Mouse (Mus musculus): ENCODE measurements around the gene Leng1. TPM values are rescaled to one million over a fixed set of nuclear protein-coding genes. Genes with fewer than 3 reads are reported as not detected.
"Not testable (repeated sequence)": the region's sequence is repeated elsewhere in the genome, so short reads cannot be mapped to it uniquely, and the experiment has no call there.

Gene Leng1
- polyA plus RNA-seq, 1 experiment from 2014 or later = 20.1 TPM

DNA sequence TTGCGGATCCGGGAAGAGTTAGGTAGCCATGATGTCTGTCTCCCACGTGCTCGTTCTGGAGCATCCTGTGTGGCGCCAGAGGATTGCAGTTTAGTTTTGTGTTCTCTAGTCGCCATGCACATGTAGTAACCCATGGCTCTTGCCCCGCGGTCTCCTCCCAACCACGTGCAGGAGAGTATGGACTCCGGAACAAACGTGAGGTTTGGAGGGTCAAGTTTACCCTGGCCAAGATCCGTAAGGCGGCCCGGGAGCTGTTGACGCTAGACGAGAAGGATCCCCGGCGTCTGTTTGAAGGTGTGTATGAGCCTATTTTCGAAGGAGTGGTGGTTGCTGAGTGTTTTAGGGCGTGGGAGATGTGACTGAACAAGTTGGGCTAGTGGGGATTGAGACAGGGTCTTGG lies 38.8 kb upstream of the Leng1 start:
- H3K4me2 ChIP-seq (replicated peaks) = peak overlapping the region; percentile 65
- under 1% methylated on average over 20 of the region's 20 CpGs for WGBS
- ATAC-seq (ENCODE audit: insufficient number of reproducible peaks, low FRiP score, low TSS enrichment, low read depth) = 0 out of 2 replicates have a peak, but pooled peaks have one; percentile 13

DNA sequence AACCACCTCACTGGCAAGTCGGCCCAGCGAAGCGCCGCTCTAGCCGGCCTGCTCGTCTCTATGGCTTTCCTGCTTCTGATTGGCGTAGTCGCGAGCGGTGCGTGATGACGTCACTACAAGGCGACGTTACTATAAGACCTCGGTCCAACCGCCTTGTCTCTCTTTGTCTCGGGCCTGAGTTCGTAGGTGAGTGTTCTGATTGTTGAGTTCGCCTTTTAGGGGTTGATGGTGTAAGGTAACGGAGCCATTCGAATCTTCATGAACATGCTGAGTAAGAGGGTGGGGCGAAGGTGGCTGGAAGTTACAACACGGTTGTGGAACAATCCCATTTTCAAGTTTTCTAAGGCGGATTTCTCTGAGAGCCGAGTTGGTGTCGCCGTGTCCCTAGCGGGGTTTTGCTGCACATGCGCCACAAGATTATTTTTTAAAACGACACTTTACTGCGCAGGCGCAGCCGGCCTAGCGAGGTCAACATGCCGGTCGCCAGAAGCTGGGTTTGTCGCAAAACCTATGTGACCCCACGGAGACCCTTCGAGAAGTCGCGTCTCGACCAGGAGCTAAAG lies 38.3 kb upstream of the Leng1 start, which contains the start of gene Rps9:
Gene Rps9 (plus strand): TSS at position 115 of the 563 bp plus-strand sequence.
- H3K36me3 ChIP-seq = peaks cover 55% of the 10 kb centered on the region
- WGBS = under 1% methylated on average over 42 of the region's 42 CpGs
- peak within 1 kb of the TSS; percentile 76 for H3K4me3 ChIP-seq (replicated peaks)
- ATAC-seq (ENCODE audit: insufficient number of reproducible peaks, low FRiP score, low TSS enrichment, low read depth) = peak; percentile 92
- H3K9ac ChIP-seq = peak within 1 kb of the TSS; percentile 86
- peaks cover 12% of the 10 kb centered on the region for H3K4me1 ChIP-seq
- H3K4me2 ChIP-seq (replicated peaks) = peak within 1 kb of the TSS; percentile 65
- H3K9me3 ChIP-seq (replicated peaks) = no peaks in the 10 kb centered on the region
- H3K27ac ChIP-seq (replicated peaks) = peak within 1 kb of the TSS; percentile 97
- no peaks in the 10 kb centered on the region for H3K27me3 ChIP-seq

More for the DNA sequence above, 38.8 kb upstream of the Leng1 start:
- Histone ChIP-seq H3K4me1 (peaks cover 12% of the 10 kb centered on the region), H3K27ac (replicated peaks) (peak overlapping the region; percentile 97), H3K36me3 (peaks cover 50% of the 10 kb centered on the region), H3K9ac (peak overlapping the region; percentile 86), H3K27me3 (no peaks in the 10 kb centered on the region), H3K4me3 (replicated peaks) (peak overlapping the region; percentile 76), H3K9me3 (replicated peaks) (no peaks in the 10 kb centered on the region)

DNA sequence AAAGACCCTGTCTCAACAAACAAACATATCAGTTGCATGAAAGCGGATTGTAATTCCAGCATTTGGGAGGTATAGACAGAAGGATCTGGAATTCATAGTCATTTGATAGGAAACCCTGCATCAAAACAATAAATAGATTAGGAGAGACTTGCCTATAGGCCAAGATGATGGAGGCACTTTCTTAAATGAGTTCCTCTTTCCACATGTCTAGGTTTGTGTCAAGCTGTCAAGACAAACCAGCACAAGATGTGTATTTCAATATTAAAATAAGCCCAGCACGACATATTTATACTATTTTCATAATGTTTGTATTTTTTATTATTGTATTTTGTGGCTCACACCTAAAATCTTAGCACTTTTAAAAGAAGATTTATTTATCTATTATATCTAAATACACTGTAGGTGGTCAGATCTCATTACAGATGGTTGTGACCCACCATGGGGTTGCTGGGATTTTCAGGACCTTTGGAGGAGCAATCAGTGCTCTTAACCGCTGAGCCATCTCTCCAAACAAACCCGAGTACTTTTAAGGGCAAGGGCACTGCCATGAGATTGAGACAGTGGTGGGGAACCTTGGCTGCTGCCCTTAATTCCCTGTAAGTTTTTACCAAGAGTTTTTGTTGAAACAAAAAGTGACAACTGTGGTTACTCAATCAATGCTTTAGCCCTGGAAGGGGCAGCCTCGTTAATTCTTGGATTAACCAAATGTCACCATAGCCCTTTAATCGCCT lies 37.7 kb upstream of the Leng1 start:
- H3K4me2 ChIP-seq (replicated peaks) = peak overlapping the region; percentile 65
- H3K4me3 ChIP-seq (replicated peaks) = peak overlapping the region; percentile 76
- ATAC-seq (ENCODE audit: insufficient number of reproducible peaks, low FRiP score, low TSS enrichment, low read depth) = peak; percentile 44
- WGBS = 20% methylated on average over 6 of the region's 6 CpGs
- peak overlapping the region; percentile 97 for H3K27ac ChIP-seq (replicated peaks)
- H3K9ac ChIP-seq = peak overlapping the region; percentile 35
- no peaks in the 10 kb centered on the region for H3K9me3 ChIP-seq (replicated peaks)
- peaks cover 12% of the 10 kb centered on the region for H3K4me1 ChIP-seq
- peaks cover 60% of the 10 kb centered on the region for H3K36me3 ChIP-seq
- H3K27me3 ChIP-seq = no peaks in the 10 kb centered on the region

DNA sequence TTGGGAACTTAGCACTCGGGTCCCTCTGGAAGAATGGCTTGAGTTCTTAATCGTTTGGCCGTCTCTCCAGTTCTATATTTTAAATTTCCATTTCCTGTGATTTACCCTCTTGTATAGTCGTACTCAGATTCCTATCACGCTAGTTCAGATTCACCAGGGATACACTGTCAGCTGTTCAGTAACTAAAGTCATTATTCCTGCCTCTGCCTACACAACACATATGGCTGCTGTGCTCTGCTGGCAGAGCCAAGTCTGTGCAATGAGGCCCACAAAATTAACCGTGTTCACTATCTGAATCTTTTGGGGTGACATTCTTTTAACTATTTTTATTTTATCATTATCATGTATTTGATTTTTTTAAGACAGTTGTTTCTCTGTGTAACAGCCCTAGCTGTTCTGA lies 32.8 kb upstream of the Leng1 start:
- Histone ChIP-seq H3K4me3 (replicated peaks) (no peak overlapping the region), H3K9me3 (replicated peaks) (no peaks in the 10 kb centered on the region), H3K27ac (replicated peaks) (no peak overlapping the region), H3K4me1 (peaks cover 9% of the 10 kb centered on the region), H3K27me3 (no peaks in the 10 kb centered on the region), H3K4me2 (replicated peaks) (no peak overlapping the region), H3K36me3 (peaks cover 49% of the 10 kb centered on the region), H3K9ac (no peak overlapping the region)
- 91% methylated on average over 6 of the region's 6 CpGs for WGBS
- no peak for ATAC-seq (ENCODE audit: insufficient number of reproducible peaks, low FRiP score, low TSS enrichment, low read depth)

DNA sequence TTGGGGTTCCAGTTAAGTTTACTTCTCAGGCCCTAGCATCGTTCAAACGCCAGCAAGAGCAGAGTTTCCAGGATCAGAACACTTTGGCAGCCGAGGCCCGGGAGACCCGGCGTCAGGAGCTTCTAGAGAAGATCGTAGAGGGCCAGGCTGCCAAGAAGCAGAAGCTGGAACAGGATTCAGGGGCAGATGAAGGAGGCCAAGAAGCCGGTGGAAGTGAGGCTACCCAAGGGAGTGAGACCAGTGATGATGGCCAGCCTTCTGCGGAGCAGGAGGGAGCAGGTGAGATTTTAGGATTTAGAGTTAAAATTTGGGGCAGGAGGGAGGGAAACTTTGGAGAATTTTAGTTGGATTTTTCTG lies 29.3 kb upstream of the Leng1 start:
- Histone ChIP-seq H3K4me2 (replicated peaks) (peak overlapping the region; percentile 87), H3K36me3 (peaks cover 36% of the 10 kb centered on the region), H3K9ac (peak overlapping the region; percentile 69), H3K4me1 (peaks cover 16% of the 10 kb centered on the region), H3K4me3 (replicated peaks) (peak overlapping the region; percentile 72), H3K27ac (replicated peaks) (peak overlapping the region; percentile 97)
- not testable (repeated sequence) for ATAC-seq (ENCODE audit: insufficient number of reproducible peaks, low FRiP score, low TSS enrichment, low read depth); H3K27me3 ChIP-seq; H3K9me3 ChIP-seq (replicated peaks)
- WGBS = 3% methylated on average over 9 of the region's 9 CpGs

DNA sequence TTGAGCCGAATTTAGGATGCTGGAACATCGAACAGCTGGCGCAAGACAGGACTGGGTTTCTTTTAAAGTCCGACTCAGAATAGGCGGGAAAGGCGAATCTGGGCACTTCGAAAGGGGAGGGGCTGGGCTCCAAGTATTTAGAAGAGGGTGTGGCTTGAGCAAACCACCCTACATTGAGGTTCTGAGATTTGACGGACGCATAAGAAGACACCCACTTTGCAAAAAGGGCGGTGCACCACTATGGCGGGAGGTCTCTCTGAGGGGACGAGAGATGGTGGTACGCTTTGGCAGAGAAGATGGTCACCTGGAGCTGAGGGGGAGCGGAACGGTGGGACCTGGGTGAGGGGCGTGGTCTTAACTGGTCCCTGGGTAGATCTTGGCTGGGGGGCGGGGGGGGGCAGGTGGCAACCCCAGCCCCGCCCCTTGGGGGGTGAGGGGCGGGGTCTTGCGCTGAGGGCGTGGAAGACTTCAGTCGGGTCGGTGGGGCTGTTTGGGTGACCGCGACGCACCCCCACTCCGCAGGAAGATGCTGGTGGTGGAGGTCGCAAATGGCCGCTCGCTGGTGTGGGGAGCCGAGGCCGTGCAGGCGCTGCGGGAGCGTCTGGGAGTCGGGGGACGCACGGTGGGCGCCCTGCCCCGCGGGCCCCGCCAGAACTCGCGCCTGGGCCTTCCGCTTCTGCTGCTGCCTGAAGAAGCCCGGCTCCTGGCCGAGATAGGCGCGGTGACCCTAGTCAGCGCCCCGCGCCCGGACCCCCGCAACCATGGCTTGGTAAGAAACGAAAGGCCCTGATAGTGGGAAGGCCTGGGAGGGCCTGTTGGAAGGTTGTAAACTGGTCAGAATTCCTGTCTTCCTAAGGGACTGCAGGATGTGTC lies 28.7 kb upstream of the Leng1 start:
- Histone ChIP-seq H3K4me1 (peaks cover 16% of the 10 kb centered on the region), H3K9me3 (replicated peaks) (no peaks in the 10 kb centered on the region), H3K9ac (peak overlapping the region; percentile 69), H3K4me2 (replicated peaks) (peak overlapping the region; percentile 87), H3K4me3 (replicated peaks) (peak overlapping the region; percentile 72), H3K27ac (replicated peaks) (peak overlapping the region; percentile 97), H3K27me3 (no peaks in the 10 kb centered on the region), H3K36me3 (peaks cover 33% of the 10 kb centered on the region)
- under 1% methylated on average over 52 of the region's 55 CpGs for WGBS
- peak; percentile 70 for ATAC-seq (ENCODE audit: insufficient number of reproducible peaks, low FRiP score, low TSS enrichment, low read depth)

DNA sequence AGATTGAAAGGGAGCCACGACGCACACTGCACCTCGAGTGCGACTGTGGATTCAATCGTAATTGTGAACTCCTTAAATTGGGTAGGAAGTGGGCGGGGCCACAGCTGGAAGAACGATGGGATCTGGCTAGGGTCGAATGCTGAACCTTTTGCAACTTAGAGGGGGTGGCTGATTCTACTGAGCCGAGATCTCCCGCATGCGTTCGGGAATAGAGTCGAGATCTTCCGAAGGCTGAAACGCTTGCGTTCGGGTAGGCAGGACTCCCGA lies 28.1 kb upstream of the Leng1 start:
- WGBS = 0% methylated on average over 18 of the region's 18 CpGs

DNA sequence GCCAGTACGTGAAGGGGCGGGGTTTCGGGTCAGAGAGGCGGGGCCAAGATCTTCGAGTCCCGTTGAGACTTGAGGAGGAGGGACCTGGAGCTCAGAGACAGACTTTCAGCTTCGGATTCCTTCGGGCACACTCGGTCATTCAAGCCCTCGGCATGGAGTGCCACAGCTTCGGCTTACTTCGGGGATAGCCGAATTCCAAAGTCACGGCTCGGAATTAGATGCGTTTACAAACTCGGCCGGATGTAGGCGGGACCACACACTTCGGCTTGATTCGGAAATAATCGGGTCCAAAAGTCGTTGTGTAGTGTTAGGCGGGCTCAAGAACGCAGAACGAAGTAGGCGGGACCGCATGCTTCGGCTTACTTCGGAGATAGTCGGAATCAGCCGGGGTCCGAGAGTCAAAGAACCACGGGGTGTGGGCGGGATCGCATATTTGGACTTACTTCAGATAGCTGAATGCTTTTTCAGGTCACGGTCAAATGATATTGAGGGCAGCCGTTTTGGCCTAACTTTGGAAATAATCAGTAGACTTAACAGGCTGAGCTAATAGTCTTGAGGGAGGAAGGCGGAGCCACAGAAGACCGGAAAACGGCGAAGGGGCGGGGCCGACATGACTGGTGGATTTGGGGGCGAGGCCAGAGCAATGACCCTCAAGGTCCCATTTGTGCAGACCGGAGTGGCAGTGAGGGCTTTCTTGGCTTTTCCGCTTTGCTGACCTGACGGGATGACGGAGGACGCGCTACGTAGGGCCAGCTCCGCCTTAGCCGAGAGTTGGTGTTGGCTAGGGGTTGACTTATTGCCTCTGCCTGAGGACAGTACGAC lies 27.6 kb upstream of the Leng1 start, which contains the start of gene Mboat7:
Gene Mboat7 (minus strand): TSS at position 537 of the 822 bp plus-strand sequence.
- H3K4me1 ChIP-seq = peaks cover 16% of the 10 kb centered on the region
- peak within 1 kb of the TSS; percentile 97 for H3K27ac ChIP-seq (replicated peaks)
- WGBS = under 1% methylated on average over 55 of the region's 55 CpGs
- ATAC-seq (ENCODE audit: insufficient number of reproducible peaks, low FRiP score, low TSS enrichment, low read depth) = peak; percentile 92
- H3K27me3 ChIP-seq = no peaks in the 10 kb centered on the region
- H3K9ac ChIP-seq = peak within 1 kb of the TSS; percentile 88
- H3K36me3 ChIP-seq = peaks cover 29% of the 10 kb centered on the region
- peak within 1 kb of the TSS; percentile 72 for H3K4me3 ChIP-seq (replicated peaks)
- H3K9me3 ChIP-seq (replicated peaks) = no peaks in the 10 kb centered on the region
- H3K4me2 ChIP-seq (replicated peaks) = peak within 1 kb of the TSS; percentile 87

More for the DNA sequence above, 28.1 kb upstream of the Leng1 start:
- no peak for ATAC-seq (ENCODE audit: insufficient number of reproducible peaks, low FRiP score, low TSS enrichment, low read depth)
- H3K9ac ChIP-seq = peak overlapping the region; percentile 52
- H3K9me3 ChIP-seq (replicated peaks) = no peaks in the 10 kb centered on the region
- H3K36me3 ChIP-seq = peaks cover 32% of the 10 kb centered on the region
- H3K4me3 ChIP-seq (replicated peaks) = peak overlapping the region; percentile 72
- H3K4me2 ChIP-seq (replicated peaks) = peak overlapping the region; percentile 87
- peaks cover 16% of the 10 kb centered on the region for H3K4me1 ChIP-seq
- H3K27ac ChIP-seq (replicated peaks) = peak overlapping the region; percentile 97
- H3K27me3 ChIP-seq = no peaks in the 10 kb centered on the region

DNA sequence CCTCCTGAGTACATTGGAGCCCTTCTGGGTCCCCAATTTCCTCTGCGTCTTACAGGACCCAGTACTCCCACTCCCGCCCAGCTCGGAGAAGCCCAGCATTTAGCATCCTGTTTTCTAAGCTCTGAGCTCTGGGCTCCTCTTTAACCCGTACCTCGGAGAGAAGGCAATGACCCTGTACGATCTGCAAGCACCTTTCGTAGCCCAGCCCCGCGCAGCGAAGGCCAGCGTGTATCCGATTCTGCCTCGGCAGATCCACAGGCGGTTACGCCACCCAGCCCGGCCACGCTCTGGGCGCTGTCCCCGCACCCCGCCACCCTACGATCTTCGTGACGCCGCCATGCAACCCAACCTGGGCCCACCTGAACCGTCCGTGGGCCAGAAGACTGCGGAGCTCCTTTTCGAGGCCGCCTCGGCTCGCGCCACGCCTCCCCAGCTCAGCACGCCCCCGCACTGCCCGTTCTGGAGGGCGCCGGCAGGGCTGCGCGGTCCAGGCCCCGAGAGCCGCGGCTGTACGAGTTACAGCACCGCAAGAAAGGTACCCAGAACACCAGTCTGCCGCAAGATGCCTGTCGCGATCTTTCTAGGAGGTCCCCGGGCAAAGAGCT lies 26.8 kb upstream of the Leng1 start, which contains the start of gene Tsen34:
Gene Tsen34 (plus strand): TSS at position 482 of the 605 bp plus-strand sequence.
- Histone ChIP-seq H3K9ac (peak within 1 kb of the TSS; percentile 88), H3K27me3 (no peaks in the 10 kb centered on the region), H3K9me3 (replicated peaks) (no peaks in the 10 kb centered on the region), H3K27ac (replicated peaks) (peak within 1 kb of the TSS; percentile 97), H3K4me3 (replicated peaks) (peak within 1 kb of the TSS; percentile 72), H3K4me1 (peaks cover 16% of the 10 kb centered on the region), H3K4me2 (replicated peaks) (peak within 1 kb of the TSS; percentile 87), H3K36me3 (peaks cover 28% of the 10 kb centered on the region)
- peak; percentile 49 for ATAC-seq (ENCODE audit: insufficient number of reproducible peaks, low FRiP score, low TSS enrichment, low read depth)
- under 1% methylated on average over 49 of the region's 49 CpGs for WGBS

DNA sequence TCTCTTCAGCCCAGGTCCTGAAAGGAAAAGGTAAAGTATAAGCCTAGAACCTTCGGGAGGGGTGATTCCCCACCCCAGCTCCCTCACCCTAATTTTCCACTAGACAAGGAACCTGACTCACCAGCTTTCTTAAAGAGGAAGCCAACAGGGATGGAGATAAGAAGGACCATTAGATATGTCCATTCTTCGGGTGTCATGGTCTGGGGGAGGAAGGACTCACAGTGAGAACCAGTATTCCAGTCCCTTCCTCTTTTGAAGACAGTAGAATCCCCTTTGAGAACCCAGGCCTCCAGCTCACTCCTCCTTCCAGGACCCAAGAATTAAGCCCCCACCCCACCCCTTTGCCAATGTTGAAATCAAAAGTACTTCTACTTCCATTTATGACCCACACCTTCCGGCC lies 26.3 kb upstream of the Leng1 start:
- 29% methylated on average over 3 of the region's 3 CpGs for WGBS
- no peaks in the 10 kb centered on the region for H3K27me3 ChIP-seq
- H3K27ac ChIP-seq (replicated peaks) = peak overlapping the region; percentile 97

More for the DNA sequence above, 26.3 kb upstream of the Leng1 start:
- H3K4me2 ChIP-seq (replicated peaks) = peak overlapping the region; percentile 87
- H3K36me3 ChIP-seq = peaks cover 27% of the 10 kb centered on the region
- no peaks in the 10 kb centered on the region for H3K9me3 ChIP-seq (replicated peaks)
- no peak for ATAC-seq (ENCODE audit: insufficient number of reproducible peaks, low FRiP score, low TSS enrichment, low read depth)
- H3K9ac ChIP-seq = peak overlapping the region; percentile 88
- H3K4me3 ChIP-seq (replicated peaks) = peak overlapping the region; percentile 72
- H3K4me1 ChIP-seq = peaks cover 16% of the 10 kb centered on the region

Data from embryonic facial prominence, embryonic 15.5 days (tissue).